Mouse (Mus musculus) cerebellum, adult 9-11 months (tissue): ENCODE results near the gene Tchp.

Experiments
- DNase-seq: peaks from one replicate; pipeline ENCODE4 v3.0.0; 2022

The Tchp gene

DNA sequence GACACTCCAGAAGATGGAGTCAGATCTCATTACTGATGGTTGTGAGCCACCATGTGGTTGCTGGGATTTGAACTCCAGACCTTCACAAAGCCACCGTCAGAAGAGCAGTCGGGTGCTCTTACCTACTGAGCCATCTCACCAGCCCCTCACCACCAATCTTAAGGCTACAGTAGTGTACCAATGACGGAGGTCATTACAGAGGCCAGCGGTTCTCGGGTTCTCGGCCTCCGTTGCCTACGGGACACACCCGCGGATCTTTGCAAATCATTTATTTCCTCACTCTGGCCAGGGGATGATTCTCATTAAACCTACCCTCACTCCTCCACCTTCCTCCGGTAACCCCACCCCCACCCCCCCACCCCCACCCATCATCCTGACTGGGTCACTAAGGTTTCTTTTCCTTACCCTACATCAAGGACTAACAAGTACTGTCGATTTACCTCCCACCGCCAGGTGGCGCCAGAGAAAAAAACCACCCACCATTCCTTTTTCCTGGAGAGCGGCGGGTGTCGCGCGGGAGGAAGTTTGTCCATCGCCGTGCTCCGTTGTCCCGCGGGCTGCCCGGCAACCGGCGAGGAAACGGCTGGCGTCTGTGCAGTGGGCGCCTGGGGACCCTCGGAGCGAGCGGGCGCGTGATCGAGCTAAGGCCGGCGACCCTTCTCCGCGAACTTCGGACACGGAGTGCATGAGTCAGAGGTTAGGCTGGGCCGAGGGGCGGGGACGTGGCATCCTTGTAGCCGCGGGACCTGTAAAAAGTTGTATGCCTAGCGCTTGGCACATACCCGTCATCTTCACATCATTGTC is at the start of gene Tchp:
TSS of gene Tchp (plus strand) at position 496 of the 804 bp plus-strand sequence.
- peak; percentile 92 for DNase-seq

DNA sequence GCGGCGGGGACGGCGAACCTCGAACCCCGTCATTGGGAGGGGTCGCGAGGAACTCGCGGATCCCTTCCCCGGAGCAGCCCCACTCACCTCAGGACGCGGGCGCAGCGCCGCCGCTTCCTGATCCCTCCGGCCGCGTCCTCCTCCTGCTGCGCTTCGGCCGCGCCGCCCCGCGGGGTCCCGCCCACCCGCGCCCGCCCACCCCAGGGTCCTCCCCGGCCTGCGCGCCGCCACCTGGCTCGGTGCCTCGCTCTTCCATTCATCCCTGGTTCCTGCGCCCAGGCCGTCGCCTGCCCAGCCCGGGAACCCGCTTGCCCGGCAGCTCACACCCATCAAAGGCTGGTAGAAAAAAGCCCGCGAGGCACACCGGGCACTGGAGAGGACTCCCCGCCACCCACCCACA is 49.3 kb upstream of the Tchp start, which contains the start of gene Trpv4:
TSS of gene Trpv4 (minus strand) at position 167 of the 400 bp plus-strand sequence.
- no peak for DNase-seq

DNA sequence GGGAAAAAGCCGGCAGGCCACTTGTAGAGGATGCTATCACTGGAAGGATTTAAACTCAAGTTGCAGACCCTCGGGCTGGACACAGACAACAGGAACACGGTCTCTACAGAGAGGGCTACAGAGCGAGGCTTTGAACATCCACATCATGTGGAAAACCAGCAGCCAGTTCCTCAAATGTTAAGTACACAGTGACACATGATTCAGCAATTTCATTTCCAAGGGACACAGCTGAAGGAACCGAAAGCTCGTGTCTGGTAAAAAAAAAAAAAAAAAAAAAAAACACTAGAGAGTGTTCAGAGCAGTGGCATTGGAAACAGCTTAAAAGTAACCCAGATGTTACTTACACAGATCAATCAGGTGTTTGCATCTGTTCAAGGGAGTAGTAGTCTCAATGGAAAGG is 46.5 kb upstream of the Tchp start:
- no peak for DNase-seq

DNA sequence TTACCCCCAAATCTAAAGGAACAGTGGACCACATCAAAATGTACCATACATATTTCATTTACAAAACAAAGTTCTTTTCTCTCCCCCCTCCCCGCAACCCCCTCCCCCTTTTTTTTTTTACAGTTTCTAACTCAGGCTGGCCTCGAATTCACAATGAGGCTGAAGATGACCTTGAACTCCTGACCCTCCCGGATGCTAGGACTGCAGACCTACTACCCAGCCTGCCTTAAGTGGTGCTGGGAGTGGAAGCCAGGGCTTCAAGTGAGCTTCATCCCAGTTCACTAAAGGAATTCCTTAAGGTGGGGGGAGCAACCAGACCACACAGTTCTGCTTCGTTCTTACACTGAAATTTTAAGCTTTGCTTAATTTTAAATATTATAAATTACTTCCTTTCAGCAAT is 43.4 kb upstream of the Tchp start:
- no peak for DNase-seq

DNA sequence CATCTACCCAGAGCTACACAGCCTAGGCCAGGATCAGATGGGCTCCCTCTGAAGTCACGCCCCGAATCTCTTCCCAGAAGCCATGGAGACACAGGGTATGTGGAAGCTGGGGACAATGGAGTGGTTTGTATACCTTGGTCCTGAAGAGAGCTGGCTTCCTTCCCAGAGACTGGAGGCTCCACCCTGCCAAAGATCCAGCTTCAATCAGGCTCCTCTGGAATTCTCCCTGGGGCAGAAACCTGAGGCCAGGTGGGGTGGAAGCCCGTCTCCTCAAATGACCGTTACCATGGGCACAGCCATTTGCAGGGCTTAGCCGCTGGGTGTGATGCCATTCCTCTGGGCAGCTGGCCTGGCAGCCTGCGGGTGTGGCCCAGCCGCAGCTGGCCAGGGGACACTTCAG is 42.8 kb upstream of the Tchp start:
- no peak for DNase-seq

DNA sequence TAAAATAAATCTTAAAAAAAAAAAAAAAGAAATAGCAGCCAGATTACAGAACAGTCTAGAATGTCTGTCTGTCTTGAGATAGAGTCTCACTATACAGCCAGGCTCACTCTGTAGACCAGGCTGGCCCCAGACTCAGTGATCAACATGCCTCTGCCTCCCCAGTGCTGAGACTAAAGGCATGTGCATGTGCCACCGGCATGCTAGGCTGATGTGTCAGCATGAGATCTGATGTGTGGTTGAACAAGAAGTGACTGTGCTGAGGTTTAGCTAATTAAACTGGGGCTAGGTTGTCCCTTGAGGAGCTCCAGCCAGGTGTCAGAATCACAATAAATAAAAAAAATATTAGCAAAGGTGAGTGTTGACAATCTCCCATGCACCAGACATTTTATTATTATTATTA is 40.9 kb upstream of the Tchp start:
- DNase-seq = no peak

DNA sequence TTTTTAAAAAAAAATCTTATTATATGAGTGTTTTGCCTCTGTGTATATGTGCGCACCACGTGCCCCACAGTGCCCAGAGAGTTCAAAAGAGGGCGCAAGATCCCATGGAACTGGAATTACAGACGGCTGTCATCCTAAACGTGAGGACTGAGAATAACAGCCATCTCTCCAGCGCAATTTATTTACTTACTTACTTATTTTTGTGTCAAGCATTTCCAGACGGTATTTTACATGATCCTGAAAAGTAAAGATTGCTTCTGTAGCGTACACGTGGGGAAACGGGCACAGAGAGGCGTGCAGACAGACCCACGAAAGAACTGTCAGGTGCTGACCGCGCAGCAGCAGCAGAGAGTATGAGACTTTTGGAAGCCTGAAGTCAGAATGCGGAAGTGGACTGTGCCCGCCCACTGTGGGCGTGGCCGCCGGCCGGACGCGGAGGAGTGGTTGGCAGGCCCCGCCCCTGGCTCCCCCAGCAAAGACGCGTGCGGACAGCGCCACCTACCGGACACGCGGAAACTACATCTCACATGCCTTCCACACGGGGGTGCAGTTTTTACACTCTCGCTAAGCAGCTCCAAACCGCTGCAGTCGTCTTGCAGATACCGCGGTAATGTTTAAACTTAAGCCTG is 40.2 kb upstream of the Tchp start:
- peak; percentile 96 for DNase-seq

DNA sequence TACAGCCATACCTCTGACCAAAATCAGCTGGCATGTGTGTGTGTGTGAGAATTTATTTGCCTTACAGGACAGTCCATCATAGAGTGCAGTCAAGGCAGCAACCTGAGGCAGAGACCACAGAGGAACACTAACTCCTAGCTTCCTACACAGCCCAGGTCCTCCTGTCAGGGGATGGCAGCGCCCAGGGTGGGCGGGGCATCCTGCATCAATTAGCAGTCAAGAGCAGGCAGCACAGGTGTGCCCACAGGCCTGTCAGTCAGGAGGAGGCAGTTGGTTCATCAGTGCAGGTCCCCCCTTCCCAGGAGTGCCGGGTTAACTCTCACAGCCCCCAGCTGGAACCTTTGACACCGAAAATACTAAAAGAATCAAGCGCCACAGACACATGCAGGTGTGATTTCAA is 38.5 kb upstream of the Tchp start:
- DNase-seq = no peak

DNA sequence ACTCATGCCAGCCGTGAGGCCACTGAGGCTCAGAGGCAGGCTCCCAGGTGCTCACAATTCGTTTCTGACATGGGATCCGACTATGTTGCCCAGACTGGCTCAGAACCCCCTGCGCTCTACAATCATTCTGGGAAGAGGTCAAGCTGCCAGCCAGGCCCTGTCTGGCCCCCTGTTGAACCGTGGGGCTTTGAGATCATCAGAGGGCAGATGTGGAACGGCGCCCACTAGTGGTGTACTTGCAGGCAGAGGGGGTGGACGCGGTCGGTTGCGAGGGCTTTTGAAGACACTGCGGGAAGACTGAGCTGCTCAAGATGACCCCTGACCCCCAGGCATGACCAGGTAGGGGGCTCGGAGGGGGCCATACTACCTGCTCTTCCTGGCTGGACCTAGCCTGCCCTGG is 34.4 kb upstream of the Tchp start:
- DNase-seq = no peak

DNA sequence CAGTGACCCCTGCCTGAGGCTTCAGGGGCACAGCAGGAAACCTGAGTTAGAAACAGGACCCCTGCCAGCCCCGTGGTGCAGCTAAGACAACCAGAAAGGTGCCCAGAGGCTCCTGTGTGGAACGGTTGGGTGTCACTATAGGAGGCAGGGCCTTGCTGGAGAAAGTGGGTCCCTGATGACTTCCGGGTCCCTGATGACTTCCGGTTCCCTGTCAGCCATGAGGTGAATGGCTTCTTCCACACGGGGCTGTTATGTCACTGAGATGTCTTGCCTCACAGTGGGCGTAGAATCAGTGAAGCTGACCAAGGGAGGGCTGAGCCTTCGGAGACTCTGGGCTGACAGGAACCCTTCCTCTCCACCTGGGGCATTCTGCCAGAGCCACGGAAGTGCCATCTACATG is 33.0 kb upstream of the Tchp start:
- DNase-seq = no peak

DNA sequence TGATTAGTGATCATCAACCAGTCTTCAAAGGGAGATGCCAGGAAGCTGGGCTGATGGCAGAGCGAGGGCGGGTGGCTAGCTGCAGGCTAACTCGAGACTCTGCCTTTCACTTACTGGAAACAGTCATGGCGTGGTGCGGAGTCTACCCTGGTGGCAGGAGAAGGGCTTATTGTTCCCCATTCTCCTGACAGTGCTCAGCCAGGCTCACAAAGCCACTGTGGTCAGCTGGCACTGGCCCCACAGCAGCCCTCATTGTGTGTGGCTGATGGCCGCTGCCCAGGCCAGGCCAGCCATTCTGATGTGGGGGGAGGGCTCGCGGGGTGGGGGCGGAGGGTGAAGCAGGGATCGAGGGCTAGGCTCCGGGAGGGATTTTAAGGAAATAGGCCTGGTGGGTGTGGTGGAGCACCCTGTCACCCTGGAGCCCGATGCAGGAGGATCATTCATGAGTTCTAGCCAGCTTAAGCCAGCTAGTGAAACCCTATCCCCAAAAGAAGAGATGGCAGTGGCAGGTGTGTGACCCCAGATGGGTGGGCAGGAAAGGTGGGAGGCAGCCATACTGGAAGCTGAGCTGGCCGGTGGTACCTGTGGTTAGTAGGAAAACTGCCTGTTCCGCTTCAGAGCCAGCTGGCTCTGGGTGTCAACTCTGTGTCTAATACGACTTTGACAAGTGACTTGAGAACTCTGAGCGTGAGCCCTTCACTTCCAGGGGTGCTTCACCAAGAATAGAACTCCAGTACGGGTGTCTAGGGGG is 27.5 kb upstream of the Tchp start:
- no peak for DNase-seq

DNA sequence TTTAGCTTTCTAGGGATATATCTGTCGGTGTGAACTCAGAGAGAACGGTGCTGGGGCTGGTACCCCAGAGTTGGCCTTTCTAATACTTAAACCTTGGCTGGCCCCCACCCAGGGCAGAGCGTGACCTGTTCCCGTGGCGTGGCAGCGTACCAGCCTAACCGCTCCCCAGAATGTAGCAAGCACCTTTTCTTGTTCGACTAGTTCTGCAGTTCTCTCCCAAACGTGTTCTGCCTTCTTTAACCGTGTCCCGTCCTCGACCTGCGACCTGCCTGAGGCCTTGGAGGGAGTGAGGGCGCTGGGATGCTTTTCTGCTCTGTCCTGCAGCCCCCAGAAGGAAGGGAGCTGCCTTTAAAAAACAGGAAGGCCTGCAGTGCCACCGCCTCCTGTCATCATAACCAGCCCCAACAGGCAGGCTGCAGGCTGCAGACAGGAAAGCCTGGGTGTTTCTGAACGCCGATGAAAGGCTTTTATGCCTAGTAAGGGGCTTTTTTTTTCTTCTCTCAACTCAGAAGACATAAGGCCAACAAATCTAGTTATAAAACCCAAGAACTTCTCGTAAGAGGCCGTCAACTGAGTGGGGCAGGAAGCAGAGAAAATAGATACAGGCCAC is 26.8 kb upstream of the Tchp start:
- DNase-seq = no peak

DNA sequence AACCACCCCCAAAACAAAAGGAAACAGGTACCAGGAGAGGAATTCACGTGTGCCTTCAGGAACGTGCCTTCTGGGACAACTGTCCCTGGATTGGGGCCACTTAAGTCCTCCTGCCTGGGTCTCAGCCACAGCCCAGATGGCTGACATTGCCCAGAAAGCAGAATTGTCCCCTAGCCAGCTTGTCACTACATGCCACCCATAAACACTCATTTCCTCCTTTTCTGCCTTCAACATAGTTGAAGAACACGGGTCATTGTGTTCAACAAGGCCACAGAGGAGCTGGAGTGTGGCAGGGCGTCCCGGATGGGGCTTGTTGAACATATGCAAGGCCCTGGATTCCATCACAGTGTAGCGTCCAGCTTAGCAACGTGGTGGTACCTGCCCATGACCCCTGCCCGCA is 25.8 kb upstream of the Tchp start:
- peak; percentile 77 for DNase-seq

DNA sequence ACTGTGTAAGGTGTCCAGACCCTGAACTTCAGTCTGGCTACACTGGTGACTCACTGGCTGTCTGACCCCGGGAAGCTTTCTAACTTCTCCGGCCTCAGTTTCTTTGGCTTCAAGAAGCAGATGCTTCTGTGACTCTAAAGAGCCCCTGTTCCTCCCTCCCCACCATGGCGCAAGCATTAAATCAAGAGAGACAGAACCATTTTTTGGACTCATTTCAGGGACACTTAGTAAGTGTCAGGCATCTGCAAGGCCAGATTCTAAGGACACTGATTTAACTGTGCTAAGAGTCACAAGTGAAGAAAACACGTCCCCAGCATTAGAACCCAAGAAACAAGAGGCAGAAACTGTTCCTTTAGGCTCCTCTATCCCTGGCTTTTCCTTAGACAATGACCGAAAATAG is 21.6 kb upstream of the Tchp start:
- no peak for DNase-seq

DNA sequence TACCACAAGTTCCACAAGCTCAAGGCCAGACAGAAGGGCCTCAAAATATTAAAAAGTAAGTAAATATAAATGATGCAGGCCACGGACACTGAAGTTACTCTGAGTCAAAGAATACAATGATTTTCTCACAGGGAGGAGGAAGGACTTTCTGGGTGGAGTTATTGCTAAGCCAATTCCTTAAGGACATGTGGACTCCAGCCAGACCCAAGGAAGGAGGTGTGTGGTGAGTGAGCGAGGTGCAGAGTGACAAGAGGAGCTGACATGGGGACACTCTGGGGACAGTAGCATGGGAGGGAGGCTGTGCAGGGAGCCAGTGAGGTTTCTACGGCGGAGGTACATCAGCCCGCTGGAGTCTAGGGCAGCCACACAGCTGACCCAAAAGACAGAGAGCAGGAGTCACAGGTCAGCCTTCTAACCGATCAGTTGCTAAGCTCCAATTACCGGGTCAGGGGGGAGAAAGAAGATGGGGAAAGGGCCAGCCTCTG is 20.8 kb upstream of the Tchp start:
- no peak for DNase-seq

DNA sequence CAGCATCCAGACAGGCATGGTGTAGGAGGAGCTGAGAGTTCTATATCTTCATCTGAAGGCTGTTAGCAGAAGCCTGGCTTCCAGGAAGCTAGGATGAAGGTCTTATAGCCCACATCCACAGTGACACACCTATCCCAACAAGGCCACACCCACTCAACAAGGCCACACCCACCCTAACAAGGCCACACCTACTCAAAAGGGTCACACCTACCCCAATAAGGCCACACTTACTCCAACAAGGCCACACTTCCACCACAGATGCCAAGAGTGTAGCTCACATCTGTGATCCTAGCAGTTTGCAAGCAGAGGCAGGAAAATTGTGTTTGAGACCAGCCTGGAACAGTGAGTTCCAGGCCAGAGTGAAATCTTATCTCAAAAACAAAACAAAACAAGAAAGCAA is 19.7 kb upstream of the Tchp start:
- no peak for DNase-seq

DNA sequence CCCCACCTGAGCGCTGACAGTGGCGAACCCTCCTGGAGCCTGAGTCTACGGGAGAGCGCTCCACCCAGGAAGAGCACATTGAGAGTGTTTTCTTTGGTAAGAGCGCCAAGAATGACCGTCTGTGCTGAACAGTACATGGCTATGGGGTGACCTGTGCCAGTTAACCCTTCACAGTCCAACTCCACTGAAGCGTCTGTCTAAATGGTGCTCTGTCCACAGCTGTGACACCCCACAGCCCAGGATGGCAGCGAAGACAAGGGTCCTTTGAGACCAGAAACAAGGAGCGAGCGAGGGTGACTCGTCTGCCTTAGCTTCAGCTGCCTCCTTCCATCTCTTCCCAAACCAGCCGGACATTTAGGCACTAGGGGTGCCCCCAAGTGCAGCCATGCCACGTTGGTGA is 18.9 kb upstream of the Tchp start:
- no peak for DNase-seq

DNA sequence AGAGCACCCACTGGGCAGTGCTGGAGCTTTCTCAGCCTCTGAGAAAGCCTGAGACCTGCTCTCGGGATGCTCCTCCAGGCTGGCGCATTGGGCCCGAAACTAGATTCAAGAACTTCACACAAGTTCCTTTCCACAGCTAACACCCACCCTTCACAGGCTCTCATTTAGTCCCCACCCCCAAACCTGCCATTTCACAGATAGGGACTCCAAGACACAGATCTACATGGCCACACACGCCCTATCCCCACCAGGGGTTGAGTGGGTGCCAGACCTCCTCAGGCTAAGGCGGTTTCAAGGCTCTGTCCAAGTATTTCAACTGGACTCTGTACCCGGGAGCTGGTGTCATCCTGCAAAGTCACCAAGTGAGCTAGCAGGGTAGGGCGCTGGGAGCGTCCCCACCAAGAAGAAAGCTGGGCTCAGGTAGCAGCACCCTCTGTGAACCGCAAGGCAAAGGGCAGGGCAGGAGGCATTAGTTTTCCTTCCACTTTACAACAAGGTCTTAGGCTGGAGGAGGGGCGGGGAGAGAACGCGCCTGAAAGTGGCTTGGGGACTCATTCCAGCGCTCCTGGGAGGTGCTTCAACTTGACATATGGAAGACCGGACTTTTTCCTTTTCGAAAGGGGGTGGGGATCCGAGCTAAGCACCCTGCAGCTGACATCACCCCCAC is 17.7 kb upstream of the Tchp start:
- DNase-seq = peak; percentile 63

DNA sequence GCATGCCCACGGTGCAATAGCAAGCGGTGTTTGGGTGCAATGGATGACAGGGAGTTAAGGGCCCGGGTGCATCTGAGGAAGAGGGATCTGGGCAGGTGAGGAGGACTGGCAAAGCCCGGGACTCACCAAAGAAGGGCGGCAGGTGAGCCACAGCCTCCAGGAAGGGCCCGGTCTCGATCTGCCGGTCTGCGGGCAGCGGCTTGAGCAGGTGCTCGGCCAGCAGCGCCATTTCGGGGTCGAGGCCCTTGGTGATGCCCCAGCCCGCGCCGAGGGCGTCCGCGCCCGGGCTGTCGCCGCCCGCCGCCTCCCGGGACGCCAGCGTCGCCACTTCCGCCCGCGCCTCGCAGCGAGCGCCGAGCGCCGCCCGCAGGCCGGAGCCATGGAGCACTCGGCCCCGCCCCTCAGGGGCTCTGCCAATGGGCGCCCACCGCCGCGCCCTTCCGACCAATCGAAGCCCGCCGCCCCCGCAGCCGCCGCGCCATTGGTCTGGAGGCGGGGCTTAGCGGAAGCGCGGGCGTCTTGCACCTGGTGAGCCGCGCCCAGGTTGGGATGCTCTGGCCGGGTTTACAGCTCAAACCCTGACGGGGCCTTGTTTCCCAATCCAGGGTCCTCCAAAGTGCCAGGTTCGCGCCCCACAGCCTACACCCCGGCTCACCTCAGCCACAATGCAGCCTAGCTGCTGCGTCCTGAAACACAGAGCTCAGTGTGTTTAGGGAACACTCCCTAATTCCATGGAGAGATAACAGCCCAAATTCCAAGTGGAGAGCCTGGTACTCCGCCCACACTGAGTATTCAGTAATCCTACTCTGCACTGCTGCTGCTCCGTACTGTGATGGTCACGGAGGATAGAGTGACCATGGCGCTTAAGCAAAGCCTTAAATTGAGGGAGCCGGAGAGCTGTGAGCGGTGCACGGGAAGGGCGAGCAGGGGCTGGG is 16.7 kb upstream of the Tchp start, which contains the start of gene Gltp:
TSS of gene Gltp (minus strand) at position 352 of the 935 bp plus-strand sequence.
- peak; percentile 95 for DNase-seq

DNA sequence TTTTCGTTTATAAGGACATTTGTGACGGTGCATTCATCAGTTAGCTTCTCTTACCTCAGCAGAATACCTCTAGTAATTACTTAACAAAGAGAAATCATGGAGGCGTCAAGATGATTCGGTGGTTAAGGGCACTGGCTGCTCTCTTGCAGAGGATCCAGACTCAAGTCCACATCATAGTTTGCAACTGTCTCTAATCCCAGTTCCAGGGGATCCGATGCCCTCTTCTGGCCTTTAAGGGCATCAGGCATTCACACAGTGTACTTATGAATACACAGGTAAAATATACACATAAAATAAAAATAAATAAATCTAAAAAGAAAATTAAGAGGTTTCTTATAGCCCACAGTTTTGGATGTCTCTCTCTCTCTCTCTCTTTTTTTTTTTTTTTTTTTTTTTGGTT is 11.8 kb upstream of the Tchp start:
- no peak for DNase-seq

DNA sequence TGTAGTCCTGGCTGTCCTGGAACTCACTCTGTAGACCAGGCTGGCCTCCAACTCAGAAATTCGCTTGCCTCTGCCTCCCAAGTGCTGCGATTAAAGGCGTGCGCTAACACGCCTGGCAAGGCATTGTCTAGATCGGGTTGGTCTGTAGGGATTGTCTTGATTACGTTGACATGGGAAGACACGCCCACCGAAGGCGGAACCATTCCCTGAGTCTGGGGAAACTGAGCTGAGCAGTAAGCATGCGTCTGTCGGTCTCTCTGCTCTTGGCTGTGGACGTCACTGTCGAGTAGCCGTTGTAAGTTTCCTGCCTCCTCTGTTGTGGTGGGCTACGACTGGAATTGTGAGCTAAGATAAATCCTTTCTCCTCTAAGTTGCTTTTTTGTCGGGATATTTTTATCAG is 10.6 kb upstream of the Tchp start:
- DNase-seq = no peak
